Mouse (Mus musculus): ENCODE results near the gene Asprv1. TPM values are rescaled to one million over a fixed set of nuclear protein-coding genes. Genes with fewer than 3 reads are reported as not detected.

The Asprv1 gene
- polyA plus RNA-seq, 1 experiment from 2014 or later: 0.42 TPM

- 76% methylated on average over 6 of the region's 6 CpGs for whole genome bisulfite sequencing
- H3K4me2 ChIP-seq: no peak overlapping the region
- peaks cover 52% of the 10 kb centered on the region for H3K36me3 ChIP-seq (ENCODE audit: insufficient read depth)
These were observed 25.1 kb downstream of the Asprv1 start for GRCm38 (mm10) chr6:86653026-86653425.

GRCm38 (mm10) chr6:86654270-86654916 lies 26.4 kb downstream of the Asprv1 start:
- H3K9ac ChIP-seq: no peak overlapping the region
- DNase-seq: no peak
- 72% methylated on average over 9 of the region's 9 CpGs for WGBS
- H3K4me1 ChIP-seq (ENCODE audit: insufficient read depth): no peaks in the 10 kb centered on the region
- H3K27me3 ChIP-seq (ENCODE audit: insufficient read depth, low read length): no peaks in the 10 kb centered on the region
- ATAC-seq (ENCODE audit: insufficient read depth): no peak
- H3K9me3 ChIP-seq (ENCODE audit: low read depth, low read length): no peaks in the 10 kb centered on the region
- TF ChIP-seq CTCF (IDR thresholded peaks at IDR 0.05; ENCODE audit: low read depth): peak; percentile 14; the same call in 1 of the 2 replicates
- no peak overlapping the region for H3K4me3 ChIP-seq (ENCODE audit: low read depth, low read length)
- H3K4me2 ChIP-seq: no peak overlapping the region
- H3K27ac ChIP-seq (ENCODE audit: low read depth): no peak overlapping the region
- peaks cover 61% of the 10 kb centered on the region for H3K36me3 ChIP-seq (ENCODE audit: insufficient read depth)

More at GRCm38 (mm10) chr6:86653026-86653425, 25.1 kb downstream of the Asprv1 start:
- no peak for ATAC-seq (ENCODE audit: insufficient read depth)
- Histone ChIP-seq H3K4me1 (ENCODE audit: insufficient read depth) (no peaks in the 10 kb centered on the region), H3K9me3 (ENCODE audit: low read depth, low read length) (no peaks in the 10 kb centered on the region), H3K27ac (ENCODE audit: low read depth) (no peak overlapping the region), H3K27me3 (ENCODE audit: insufficient read depth, low read length) (no peaks in the 10 kb centered on the region), H3K4me3 (ENCODE audit: low read depth, low read length) (no peak overlapping the region), H3K9ac (no peak overlapping the region)
- DNase-seq: no peak
- TF ChIP-seq CTCF (IDR thresholded peaks at IDR 0.05; ENCODE audit: low read depth): no peak

- Histone ChIP-seq H3K4me2 (no peak overlapping the region), H3K9ac (no peak overlapping the region), H3K9me3 (ENCODE audit: low read depth, low read length) (no peaks in the 10 kb centered on the region), H3K27ac (ENCODE audit: low read depth) (no peak overlapping the region), H3K4me1 (ENCODE audit: insufficient read depth) (no peaks in the 10 kb centered on the region), H3K4me3 (ENCODE audit: low read depth, low read length) (no peak overlapping the region), H3K27me3 (ENCODE audit: insufficient read depth, low read length) (no peaks in the 10 kb centered on the region), H3K36me3 (ENCODE audit: insufficient read depth) (peaks cover 67% of the 10 kb centered on the region)
- WGBS: 87% methylated on average over 3 of the region's 3 CpGs
- no peak for TF ChIP-seq CTCF (IDR thresholded peaks at IDR 0.05; ENCODE audit: low read depth)
- no peak for ATAC-seq (ENCODE audit: insufficient read depth)
- DNase-seq: no peak
These were observed 30.5 kb downstream of the Asprv1 start for GRCm38 (mm10) chr6:86658501-86658900.

- DNase-seq (no peak), ATAC-seq (ENCODE audit: insufficient read depth) (no peak)
- Histone ChIP-seq H3K27ac (ENCODE audit: low read depth) (no peak overlapping the region), H3K9ac (no peak overlapping the region), H3K4me1 (ENCODE audit: insufficient read depth) (no peaks in the 10 kb centered on the region), H3K36me3 (ENCODE audit: insufficient read depth) (peaks cover 66% of the 10 kb centered on the region), H3K4me3 (ENCODE audit: low read depth, low read length) (no peak overlapping the region), H3K9me3 (ENCODE audit: low read depth, low read length) (no peaks in the 10 kb centered on the region), H3K4me2 (no peak overlapping the region), H3K27me3 (ENCODE audit: insufficient read depth, low read length) (no peaks in the 10 kb centered on the region)
- no peak for TF ChIP-seq CTCF (IDR thresholded peaks at IDR 0.05; ENCODE audit: low read depth)
- 70% methylated on average over 9 of the region's 9 CpGs for WGBS
These were observed 32.4 kb downstream of the Asprv1 start for GRCm38 (mm10) chr6:86660161-86660877.

GRCm38 (mm10) chr6:86665076-86665475 lies 37.1 kb downstream of the Asprv1 start:
- H3K4me2 ChIP-seq: no peak overlapping the region
- WGBS: 74% methylated on average over 5 of the region's 5 CpGs

GRCm38 (mm10) chr6:86665560-86666307 lies 37.8 kb downstream of the Asprv1 start:
- no peak for TF ChIP-seq CTCF (IDR thresholded peaks at IDR 0.05; ENCODE audit: low read depth)
- no peak for DNase-seq
- H3K4me3 ChIP-seq (ENCODE audit: low read depth, low read length): no peak overlapping the region

More at GRCm38 (mm10) chr6:86665076-86665475, 37.1 kb downstream of the Asprv1 start:
- H3K27ac ChIP-seq (ENCODE audit: low read depth): no peak overlapping the region
- H3K4me1 ChIP-seq (ENCODE audit: insufficient read depth): no peaks in the 10 kb centered on the region
- no peak for DNase-seq
- H3K27me3 ChIP-seq (ENCODE audit: insufficient read depth, low read length): no peaks in the 10 kb centered on the region
- H3K36me3 ChIP-seq (ENCODE audit: insufficient read depth): peaks cover 37% of the 10 kb centered on the region; the same call in 1 of the 2 replicates
- no peak overlapping the region for H3K4me3 ChIP-seq (ENCODE audit: low read depth, low read length)
- ATAC-seq (ENCODE audit: insufficient read depth): no peak
- no peak overlapping the region for H3K9ac ChIP-seq
- TF ChIP-seq CTCF (IDR thresholded peaks at IDR 0.05; ENCODE audit: low read depth): no peak
- H3K9me3 ChIP-seq (ENCODE audit: low read depth, low read length): no peaks in the 10 kb centered on the region

GRCm38 (mm10) chr6:86667061-86667460 lies 39.1 kb downstream of the Asprv1 start:
- ATAC-seq (ENCODE audit: insufficient read depth): no peak
- H3K4me1 ChIP-seq (ENCODE audit: insufficient read depth): no peaks in the 10 kb centered on the region
- H3K4me3 ChIP-seq (ENCODE audit: low read depth, low read length): peak overlapping the region; percentile 91; the same call in 1 of the 2 replicates
- peaks cover 26% of the 10 kb centered on the region for H3K36me3 ChIP-seq (ENCODE audit: insufficient read depth)
- no peak overlapping the region for H3K27ac ChIP-seq (ENCODE audit: low read depth)
- 89% methylated on average over 10 of the region's 10 CpGs for WGBS
- no peaks in the 10 kb centered on the region for H3K9me3 ChIP-seq (ENCODE audit: low read depth, low read length)
- H3K9ac ChIP-seq: no peak overlapping the region
- H3K27me3 ChIP-seq (ENCODE audit: insufficient read depth, low read length): no peaks in the 10 kb centered on the region
- TF ChIP-seq CTCF (IDR thresholded peaks at IDR 0.05; ENCODE audit: low read depth): no peak
- DNase-seq: no peak
- H3K4me2 ChIP-seq: peak overlapping the region; percentile 7; the same call in 1 of the 2 replicates

More at GRCm38 (mm10) chr6:86665560-86666307, 37.8 kb downstream of the Asprv1 start:
- Histone ChIP-seq H3K27ac (ENCODE audit: low read depth) (no peak overlapping the region), H3K36me3 (ENCODE audit: insufficient read depth) (peaks cover 32% of the 10 kb centered on the region; the same call in 1 of the 2 replicates), H3K9ac (no peak overlapping the region), H3K9me3 (ENCODE audit: low read depth, low read length) (no peaks in the 10 kb centered on the region), H3K4me1 (ENCODE audit: insufficient read depth) (no peaks in the 10 kb centered on the region), H3K27me3 (ENCODE audit: insufficient read depth, low read length) (no peaks in the 10 kb centered on the region), H3K4me2 (no peak overlapping the region)
- no peak for ATAC-seq (ENCODE audit: insufficient read depth)
- WGBS: 68% methylated on average over 17 of the region's 17 CpGs
